Mouse (Mus musculus) embryonic facial prominence, embryonic 13.5 days (tissue): ENCODE measurements around the gene Cybrd1. TPM values are rescaled to one million over a fixed set of nuclear protein-coding genes. Genes with fewer than 3 reads are reported as not detected.

Source experiments
- ATAC-seq: fragments of 200-750 bp; cut with Nextera tagmentation; 2 replicates; pipeline ENCODE4 v1.8.0; 2017; ENCODE audit warnings: low read depth; ENCODE audit not compliant: insufficient number of reproducible peaks, insufficient read depth, low FRiP score, low TSS enrichment
- H3K27ac ChIP-seq: fragments of 300-500 bp; sonication (generic); 2 replicates; pipeline ENCODE4 v1.5.1; 2015; ENCODE audit warnings: moderate library complexity, mild to moderate bottlenecking, inconsistent platforms
- H3K27me3 ChIP-seq: fragments of 300-500 bp; sonication (generic); 2 replicates; pipeline ENCODE4 v1.6.1; 2015; ENCODE audit warnings: mild to moderate bottlenecking, inconsistent platforms
- H3K36me3 ChIP-seq: fragments of 300-500 bp; sonication (generic); 2 replicates; pipeline ENCODE4 v1.6.1; 2015; ENCODE audit warnings: mild to moderate bottlenecking, inconsistent platforms
- H3K4me1 ChIP-seq: fragments of 300-500 bp; sonication (generic); 2 replicates; pipeline ENCODE4 v1.6.1; 2015; ENCODE audit warnings: inconsistent platforms
- H3K4me2 ChIP-seq: fragments of 300-500 bp; sonication (generic); 2 replicates; pipeline ENCODE4 v1.6.1; 2015; ENCODE audit warnings: moderate library complexity, mild to moderate bottlenecking, inconsistent platforms
- H3K4me3 ChIP-seq: fragments of 300-500 bp; sonication (generic); 2 replicates; pipeline ENCODE4 v1.5.1; 2015; ENCODE audit warnings: mild to moderate bottlenecking, inconsistent platforms
- H3K9ac ChIP-seq: fragments of 300-500 bp; sonication (generic); 2 replicates; pipeline ENCODE4 v1.6.1; 2015; ENCODE audit warnings: mild to moderate bottlenecking, inconsistent platforms
- H3K9me3 ChIP-seq: fragments of 300-500 bp; sonication (generic); 2 replicates; pipeline ENCODE4 v1.6.1; 2016; ENCODE audit warnings: inconsistent platforms
- WGBS: fragments of 180-500 bp; shearing (Covaris S2); methylation state at CpG from one replicate; pipeline ENCODE4 v1.1.7; 2015; ENCODE audit warnings: mixed read lengths; 5-methylcytosine and 5-hydroxymethylcytosine counted together
- polyA plus RNA-seq: library from polyadenylated mRNA; unstranded; fragments of >200 nt; fragmentation: Nextera tagmentation; extraction: Ambion mirVana; gene quantifications from 2 replicates; pipeline ENCODE4 v1.2.1, GENCODE M21; 2015

The Cybrd1 gene
- polyA plus RNA-seq, 1 experiment from 2014 or later = 5.4 TPM

DNA sequence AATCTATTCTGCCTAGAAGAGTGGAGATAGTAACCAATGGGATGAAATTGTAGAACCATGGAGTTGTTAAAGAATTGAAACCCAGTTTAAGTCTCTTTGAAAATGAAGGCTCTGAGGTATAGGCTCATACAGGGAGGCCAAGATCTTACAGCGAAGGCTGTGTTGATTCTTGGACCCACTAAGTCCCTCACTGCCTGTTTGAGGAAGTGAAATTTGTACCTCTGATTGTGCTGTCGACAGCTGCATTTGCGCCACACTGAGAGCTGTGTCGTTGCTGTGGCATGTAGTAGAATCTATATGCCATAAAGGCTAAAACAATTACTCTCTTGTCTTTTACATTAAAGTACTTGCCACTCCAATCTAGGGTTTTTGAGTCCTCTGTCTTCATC, 14.4 kb upstream of the Cybrd1 start:
- no peak for ATAC-seq
- no peaks in the 10 kb centered on the region for H3K27me3 ChIP-seq
- H3K9ac ChIP-seq = no peak overlapping the region
- H3K9me3 ChIP-seq = no peaks in the 10 kb centered on the region
- H3K36me3 ChIP-seq = no peaks in the 10 kb centered on the region
- H3K4me1 ChIP-seq = peaks cover 6% of the 10 kb centered on the region
- WGBS = 84% methylated on average over 4 of the region's 4 CpGs
- H3K27ac ChIP-seq = no peak overlapping the region
- no peak overlapping the region for H3K4me3 ChIP-seq
- H3K4me2 ChIP-seq = no peak overlapping the region

DNA sequence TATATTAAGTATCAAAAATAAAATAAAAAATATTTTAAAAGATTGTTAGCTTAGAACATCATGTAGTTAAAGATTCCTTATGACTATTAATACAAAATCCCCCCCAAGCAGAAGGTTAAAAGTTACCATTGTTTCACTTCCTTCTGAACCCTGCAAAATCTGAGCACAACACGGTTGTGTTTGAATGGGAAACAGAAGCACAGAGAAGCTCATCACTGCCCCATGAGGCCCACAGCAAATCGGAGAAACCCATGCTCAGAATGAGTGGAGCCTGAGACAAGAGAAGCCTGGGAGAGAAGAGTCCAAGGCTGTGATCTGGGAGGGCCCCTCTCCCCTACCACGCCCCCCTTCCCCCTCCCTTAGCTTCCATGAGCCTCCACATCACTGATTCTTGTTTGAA, 13.0 kb upstream of the Cybrd1 start:
- no peak overlapping the region for H3K4me2 ChIP-seq
- H3K9ac ChIP-seq = no peak overlapping the region
- WGBS = 65% methylated on average over 3 of the region's 3 CpGs
- no peak overlapping the region for H3K27ac ChIP-seq
- H3K36me3 ChIP-seq = no peaks in the 10 kb centered on the region
- H3K4me3 ChIP-seq = no peak overlapping the region
- ATAC-seq = no peak
- peaks cover 9% of the 10 kb centered on the region for H3K4me1 ChIP-seq
- no peaks in the 10 kb centered on the region for H3K9me3 ChIP-seq
- H3K27me3 ChIP-seq = no peaks in the 10 kb centered on the region

DNA sequence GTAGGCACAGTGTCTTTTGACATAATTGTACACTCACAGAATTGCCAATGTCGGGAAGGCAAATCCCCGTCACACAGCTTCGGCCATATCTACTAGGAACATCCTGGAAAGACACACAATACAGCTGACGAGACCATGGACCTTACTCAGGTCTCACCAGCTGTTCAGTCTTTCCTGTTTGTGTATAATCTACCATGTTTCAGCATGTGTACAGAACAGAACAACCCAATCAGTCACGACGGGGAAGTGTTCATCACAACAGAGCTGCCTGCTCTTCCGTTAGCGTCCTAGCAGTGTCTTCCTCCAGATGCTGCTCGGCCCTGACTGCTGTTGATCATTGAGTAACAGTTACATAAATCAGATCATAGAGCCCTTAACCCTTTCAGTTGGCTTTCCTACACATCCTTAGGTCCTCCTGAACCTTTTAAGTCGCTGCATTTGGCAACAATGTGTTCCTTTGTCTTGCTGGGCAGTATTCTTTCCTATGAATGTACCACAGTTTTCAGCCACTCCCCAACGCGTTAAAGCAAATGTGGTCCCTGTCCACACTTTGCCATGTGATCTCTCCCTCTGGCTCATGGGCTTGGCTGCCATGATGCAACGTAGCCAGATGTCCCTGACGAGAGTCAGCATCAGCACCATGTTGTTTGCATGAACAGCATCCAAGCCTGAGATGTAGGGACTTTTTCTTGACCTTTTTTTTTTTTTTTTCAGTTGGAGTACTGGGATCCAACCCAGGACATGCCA, 12.1 kb upstream of the Cybrd1 start:
- ATAC-seq = no peak
- H3K4me3 ChIP-seq = no peak overlapping the region
- H3K4me2 ChIP-seq = no peak overlapping the region
- 77% methylated on average over 14 of the region's 14 CpGs for WGBS
- no peak overlapping the region for H3K9ac ChIP-seq
- no peaks in the 10 kb centered on the region for H3K36me3 ChIP-seq
- no peaks in the 10 kb centered on the region for H3K27me3 ChIP-seq
- no peaks in the 10 kb centered on the region for H3K9me3 ChIP-seq
- no peak overlapping the region for H3K27ac ChIP-seq
- H3K4me1 ChIP-seq = peaks cover 9% of the 10 kb centered on the region

DNA sequence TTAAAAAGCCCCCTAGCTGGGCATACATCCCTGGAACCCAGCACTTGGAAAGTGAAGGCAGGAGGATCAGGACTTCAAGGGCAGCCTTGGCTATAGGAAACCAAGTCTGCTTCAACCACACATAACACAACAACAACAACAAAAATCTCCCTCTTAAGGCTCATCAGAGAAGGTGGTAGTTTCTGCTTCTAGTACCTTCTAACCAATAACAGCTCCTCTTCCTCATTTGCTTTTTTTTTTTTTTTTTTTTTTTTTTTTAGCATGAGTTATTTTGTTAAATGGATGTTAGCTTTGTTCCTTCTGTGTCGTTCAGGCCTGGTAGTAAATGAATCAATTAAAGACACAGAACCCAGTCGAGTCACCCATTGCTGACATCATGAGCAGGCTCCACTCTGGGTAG, 10.5 kb upstream of the Cybrd1 start:
- no peak overlapping the region for H3K4me2 ChIP-seq
- no peaks in the 10 kb centered on the region for H3K27me3 ChIP-seq
- H3K9ac ChIP-seq = no peak overlapping the region
- no peak for ATAC-seq
- WGBS = 68% methylated on average over 2 of the region's 2 CpGs
- no peaks in the 10 kb centered on the region for H3K9me3 ChIP-seq
- no peak overlapping the region for H3K27ac ChIP-seq
- peaks cover 9% of the 10 kb centered on the region for H3K4me1 ChIP-seq
- H3K4me3 ChIP-seq = no peak overlapping the region
- H3K36me3 ChIP-seq = no peaks in the 10 kb centered on the region

DNA sequence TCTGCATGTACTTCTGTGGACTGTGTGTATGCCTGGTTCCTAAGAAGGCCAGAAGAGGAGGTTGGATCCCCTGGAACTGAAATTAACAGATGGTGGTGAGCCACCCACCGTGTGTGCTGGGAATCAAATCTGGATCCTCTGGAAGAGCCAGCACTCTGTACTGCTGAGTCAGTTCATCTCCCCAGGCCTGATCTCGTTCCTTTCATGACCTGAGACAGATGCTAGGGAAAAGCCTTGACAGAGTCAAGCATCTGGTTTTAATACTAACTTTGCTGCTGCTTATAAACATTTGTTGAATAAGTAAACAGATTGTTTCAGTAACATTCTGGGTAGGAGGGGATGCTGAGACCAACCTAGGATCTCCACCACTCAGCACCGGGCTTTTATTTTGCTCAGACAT, 9.2 kb upstream of the Cybrd1 start:
- no peak; the same call in 1 of the 2 replicates for ATAC-seq
- Histone ChIP-seq H3K4me2 (no peak overlapping the region), H3K27me3 (no peaks in the 10 kb centered on the region), H3K9ac (no peak overlapping the region), H3K4me3 (no peak overlapping the region), H3K4me1 (0 out of 2 replicates have a peak, but pooled peaks cover 3% of the 10 kb centered on the region), H3K9me3 (no peaks in the 10 kb centered on the region), H3K36me3 (no peaks in the 10 kb centered on the region), H3K27ac (peak overlapping the region; percentile 60; the same call in 1 of the 2 replicates)
- 31% methylated on average over 3 of the region's 3 CpGs for WGBS

DNA sequence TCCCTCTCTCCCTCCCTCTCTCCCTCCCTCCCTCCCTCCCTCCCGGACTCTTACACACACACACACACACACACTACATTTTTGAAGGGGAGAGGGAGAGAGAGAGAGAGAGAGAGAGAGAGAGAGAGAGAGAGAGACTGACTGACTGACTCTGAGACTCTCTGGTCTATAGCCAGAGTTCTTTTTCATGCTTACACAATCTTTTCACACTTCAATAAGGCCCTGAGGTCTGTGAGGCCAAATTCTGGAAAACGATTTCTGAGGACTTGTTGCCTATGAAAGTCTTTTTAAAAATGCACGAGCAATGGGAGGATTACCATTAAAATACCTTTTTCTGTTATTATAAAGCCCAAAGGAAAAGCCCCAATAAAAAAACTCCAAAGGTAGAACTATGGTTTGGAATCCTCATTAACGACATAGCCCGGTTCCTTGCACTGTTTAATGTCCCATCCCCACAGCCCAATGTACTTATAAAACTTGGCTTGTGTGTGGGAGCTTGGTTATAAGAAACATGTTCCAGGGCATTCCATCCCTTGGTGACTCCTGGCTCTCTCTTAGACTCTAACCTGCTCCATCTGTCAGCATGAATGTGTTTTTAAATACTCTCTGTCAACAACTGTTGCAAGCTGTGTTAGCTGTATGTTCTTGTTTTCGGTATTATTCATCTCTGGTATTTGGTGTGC, 4.1 kb upstream of the Cybrd1 start:
- H3K27me3 ChIP-seq = no peaks in the 10 kb centered on the region
- no peak for ATAC-seq
- no peak overlapping the region for H3K9ac ChIP-seq
- peaks cover 3% of the 10 kb centered on the region; the same call in 1 of the 2 replicates for H3K9me3 ChIP-seq
- H3K4me2 ChIP-seq = no peak overlapping the region
- no peak overlapping the region for H3K27ac ChIP-seq
- no peak overlapping the region for H3K4me3 ChIP-seq
- peaks cover 19% of the 10 kb centered on the region for H3K4me1 ChIP-seq
- 61% methylated on average over 5 of the region's 6 CpGs for WGBS
- H3K36me3 ChIP-seq = no peaks in the 10 kb centered on the region

DNA sequence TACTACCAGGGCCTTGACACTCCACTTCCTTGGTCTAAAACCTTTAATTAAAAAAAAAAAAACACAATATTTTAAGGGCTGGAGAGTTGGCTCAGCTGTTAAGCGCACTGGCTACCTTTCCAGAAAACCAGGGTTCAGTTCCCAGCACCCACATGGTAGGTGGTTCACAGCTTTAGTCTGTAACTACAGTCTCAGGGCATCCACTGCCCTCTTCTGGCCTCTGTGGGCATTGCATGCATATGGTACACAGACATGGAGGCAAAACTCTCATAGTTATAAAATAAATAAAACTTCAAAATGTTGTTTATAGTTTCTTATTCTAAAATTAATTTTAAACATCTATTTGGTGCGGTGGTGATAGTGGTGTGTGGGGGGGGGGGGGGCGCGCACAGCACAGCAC, 1.6 kb upstream of the Cybrd1 start:
- Histone ChIP-seq H3K4me2 (no peak overlapping the region), H3K4me3 (no peak overlapping the region), H3K27me3 (no peaks in the 10 kb centered on the region), H3K9ac (no peak overlapping the region), H3K9me3 (peaks cover 3% of the 10 kb centered on the region; the same call in 1 of the 2 replicates), H3K36me3 (no peaks in the 10 kb centered on the region), H3K27ac (no peak overlapping the region), H3K4me1 (peaks cover 25% of the 10 kb centered on the region)
- ATAC-seq = no peak
- WGBS = 95% methylated on average over 4 of the region's 4 CpGs

DNA sequence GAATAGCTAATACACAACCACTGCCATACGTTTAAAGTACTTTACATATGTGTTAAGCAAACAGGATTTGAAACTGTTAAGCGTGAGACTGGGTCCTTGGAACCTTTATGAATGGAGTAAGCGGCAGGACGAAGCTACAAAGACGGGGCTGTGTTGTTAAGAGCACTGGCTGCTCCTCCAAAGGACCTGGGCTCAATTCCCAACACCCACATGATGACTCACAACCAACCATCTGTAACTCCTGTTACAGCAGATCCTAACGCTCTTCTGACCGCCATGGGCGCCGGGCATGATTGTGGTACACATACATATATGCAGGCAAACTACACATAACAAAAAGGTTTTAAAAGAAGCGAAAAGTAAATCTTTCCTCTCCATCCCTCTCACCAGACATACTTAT, 3.1 kb downstream of the Cybrd1 start:
- no peaks in the 10 kb centered on the region for H3K36me3 ChIP-seq
- H3K27me3 ChIP-seq = no peaks in the 10 kb centered on the region
- 91% methylated on average over 10 of the region's 10 CpGs for WGBS
- H3K9me3 ChIP-seq = peaks cover 3% of the 10 kb centered on the region; the same call in 1 of the 2 replicates
- peaks cover 28% of the 10 kb centered on the region for H3K4me1 ChIP-seq
- H3K9ac ChIP-seq = no peak overlapping the region
- H3K27ac ChIP-seq = no peak overlapping the region
- H3K4me2 ChIP-seq = no peak overlapping the region
- no peak overlapping the region for H3K4me3 ChIP-seq
- no peak for ATAC-seq

DNA sequence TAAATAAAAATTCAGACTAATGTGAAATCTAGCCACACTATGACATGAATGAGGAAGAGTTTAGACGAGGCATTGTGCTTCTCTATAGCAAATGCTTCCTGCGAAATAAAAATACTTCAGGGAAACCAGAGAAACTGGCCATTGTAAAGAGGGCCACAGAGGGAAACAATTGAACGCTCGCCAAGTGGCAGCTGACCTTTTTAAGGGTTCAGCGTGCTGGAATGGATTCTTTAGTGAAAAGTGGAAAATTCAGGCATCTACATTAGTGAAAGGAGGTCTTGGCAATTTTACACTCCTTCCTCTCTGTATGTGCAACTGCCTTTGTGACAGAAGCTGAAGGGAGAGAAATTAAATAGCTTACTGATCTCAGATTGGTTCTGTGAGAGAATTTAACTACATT, 3.7 kb downstream of the Cybrd1 start:
- H3K36me3 ChIP-seq = no peaks in the 10 kb centered on the region
- H3K4me3 ChIP-seq = no peak overlapping the region
- no peak overlapping the region for H3K27ac ChIP-seq
- 45% methylated on average over 5 of the region's 5 CpGs for WGBS
- ATAC-seq = no peak
- no peaks in the 10 kb centered on the region for H3K9me3 ChIP-seq
- no peaks in the 10 kb centered on the region for H3K27me3 ChIP-seq
- peaks cover 28% of the 10 kb centered on the region for H3K4me1 ChIP-seq
- H3K4me2 ChIP-seq = no peak overlapping the region
- H3K9ac ChIP-seq = no peak overlapping the region

DNA sequence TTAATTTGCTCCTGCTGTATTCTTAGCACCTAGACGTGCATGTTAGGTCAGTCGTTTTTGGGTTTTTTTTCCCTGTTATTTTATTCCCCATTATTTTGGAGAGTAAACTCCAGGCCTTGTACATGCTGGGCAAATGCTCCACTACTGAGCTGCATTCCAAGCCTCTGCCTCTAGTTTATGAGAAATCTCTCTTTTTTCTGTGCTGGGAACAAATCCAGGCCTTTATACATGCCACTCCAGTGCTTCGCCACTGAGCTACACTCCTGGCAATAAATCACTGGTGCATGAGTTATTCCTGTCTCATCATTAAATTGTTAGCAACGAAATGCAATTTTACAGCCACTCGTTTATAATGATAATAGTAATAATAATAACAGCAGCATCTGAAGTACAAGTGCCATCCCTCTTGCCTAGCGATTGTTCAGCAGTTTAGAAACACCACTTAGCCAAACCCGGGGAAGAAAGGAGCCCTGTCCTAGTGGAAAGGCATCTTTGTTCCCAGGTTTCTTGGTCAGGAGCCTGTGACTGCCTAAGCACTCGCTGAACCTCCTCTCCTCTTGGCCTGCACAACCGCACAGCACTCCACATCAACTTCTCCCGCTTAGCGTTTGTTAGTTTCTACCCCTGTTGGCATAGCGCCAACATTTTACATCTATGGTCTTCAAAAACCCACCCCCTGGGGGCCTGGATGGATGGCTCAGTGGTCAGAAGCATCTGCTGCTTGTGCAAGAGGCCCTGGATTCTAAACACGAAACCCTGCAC, 4.7 kb downstream of the Cybrd1 start:
- no peaks in the 10 kb centered on the region for H3K36me3 ChIP-seq
- no peak overlapping the region for H3K4me3 ChIP-seq
- ATAC-seq = no peak
- H3K9me3 ChIP-seq = no peaks in the 10 kb centered on the region
- H3K4me1 ChIP-seq = peaks cover 26% of the 10 kb centered on the region
- H3K4me2 ChIP-seq = no peak overlapping the region
- WGBS = 79% methylated on average over 13 of the region's 13 CpGs
- no peaks in the 10 kb centered on the region for H3K27me3 ChIP-seq
- no peak overlapping the region for H3K9ac ChIP-seq
- no peak overlapping the region for H3K27ac ChIP-seq

DNA sequence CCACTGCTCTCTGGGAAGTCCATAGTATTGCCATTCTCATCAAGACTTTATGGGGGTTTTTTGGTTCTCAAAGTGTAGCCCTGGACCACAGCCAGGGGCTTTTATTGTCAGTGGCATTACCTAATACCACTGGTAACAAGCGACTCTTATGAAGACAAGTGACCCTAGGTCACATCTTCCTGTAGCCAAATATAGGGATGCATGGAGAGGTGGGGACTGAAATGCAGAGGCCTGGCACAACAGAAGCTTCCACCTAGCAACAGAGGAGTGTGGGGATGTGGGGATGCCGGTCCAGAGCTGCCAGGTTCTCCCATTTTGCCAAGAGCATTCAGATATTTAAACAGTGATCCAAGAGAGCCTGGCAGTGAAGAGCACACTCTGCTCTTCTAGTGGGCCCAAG, 5.9 kb downstream of the Cybrd1 start:
- H3K27ac ChIP-seq = no peak overlapping the region
- peaks cover 22% of the 10 kb centered on the region; the same call in 1 of the 2 replicates for H3K4me1 ChIP-seq
- no peaks in the 10 kb centered on the region for H3K9me3 ChIP-seq
- no peaks in the 10 kb centered on the region for H3K27me3 ChIP-seq
- WGBS = 61% methylated on average over 2 of the region's 2 CpGs
- no peak overlapping the region for H3K9ac ChIP-seq
- H3K36me3 ChIP-seq = no peaks in the 10 kb centered on the region
- H3K4me3 ChIP-seq = no peak overlapping the region
- no peak overlapping the region for H3K4me2 ChIP-seq
- ATAC-seq = no peak
